Mouse (Mus musculus) cerebellum, adult 9-10 months (tissue): ENCODE data around the gene Skap1.
A peak's percentile ranks its signal among the peaks of the same experiment; 100 is the strongest.
"Not testable (repeated sequence)": the region's sequence is repeated elsewhere in the genome, so short reads cannot be mapped to it uniquely, and the experiment has no call there.

Source experiments
- DNase-seq: peaks from one replicate; pipeline ENCODE4 v3.0.0; 2022

The Skap1 gene

GRCm38 (mm10) chr11:96711268-96711667 is 246.9 kb downstream of the Skap1 start:
- no peak for DNase-seq

- DNase-seq: no peak
Measured at GRCm38 (mm10) chr11:96711670-96712069, 247.3 kb downstream of the Skap1 start.

DNA sequence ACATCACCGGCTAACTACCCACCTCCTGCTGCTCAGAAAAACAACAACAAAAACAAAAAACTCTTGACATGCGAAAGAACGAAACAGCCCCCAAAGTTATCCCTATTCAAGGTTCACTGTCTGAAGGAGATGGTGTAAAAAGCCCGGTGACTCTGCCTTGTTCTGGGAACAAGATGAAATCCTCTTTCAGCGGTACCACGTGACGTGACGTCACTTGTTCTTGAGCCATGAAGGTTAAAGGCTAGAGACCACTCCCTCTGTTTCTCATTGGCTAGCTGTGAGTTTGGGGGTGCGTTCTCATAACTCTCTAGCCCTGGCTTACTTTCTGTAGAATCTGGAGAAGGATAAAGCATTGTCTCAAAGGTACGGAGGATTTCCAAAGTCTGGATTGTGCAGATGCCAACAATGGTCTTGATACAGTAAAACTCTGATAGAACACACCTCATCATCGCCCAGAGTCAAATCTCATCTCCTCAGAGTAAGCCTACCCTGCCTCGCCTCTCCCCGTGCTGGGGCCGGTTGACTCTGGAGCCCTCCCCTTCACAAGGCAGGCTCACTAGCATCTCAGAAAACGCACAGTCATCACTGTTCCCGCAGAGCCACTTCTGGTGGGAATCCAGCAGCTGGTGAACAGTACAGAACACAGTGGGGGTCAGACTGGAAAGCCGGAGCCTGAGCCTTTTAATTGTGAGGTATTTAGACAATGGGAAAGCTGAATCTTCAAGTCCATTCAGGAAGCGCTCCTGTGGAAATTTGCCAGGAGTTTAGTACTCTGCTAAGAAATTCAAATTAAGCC is 249.0 kb downstream of the Skap1 start:
- no peak for DNase-seq

DNA sequence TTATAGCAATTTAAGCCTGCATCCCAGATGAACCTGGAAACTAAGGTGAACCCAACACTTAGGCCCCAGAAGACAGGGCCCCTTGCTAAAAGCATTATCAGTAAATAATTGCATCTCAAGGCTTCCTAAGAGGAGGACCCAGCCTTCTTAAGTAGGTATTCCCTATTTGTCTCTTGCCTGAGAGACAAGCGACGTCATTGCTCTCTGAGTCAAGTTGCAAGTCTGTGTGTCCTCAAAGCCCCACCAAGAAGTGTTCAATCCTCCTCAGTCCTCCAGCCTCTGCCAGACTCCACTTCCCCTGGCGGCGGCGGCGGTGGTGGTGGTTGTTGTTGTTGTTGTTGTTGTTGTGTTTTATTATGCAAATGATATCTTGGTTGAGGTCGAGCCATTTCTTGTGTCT is 249.6 kb downstream of the Skap1 start:
- DNase-seq: no peak

DNA sequence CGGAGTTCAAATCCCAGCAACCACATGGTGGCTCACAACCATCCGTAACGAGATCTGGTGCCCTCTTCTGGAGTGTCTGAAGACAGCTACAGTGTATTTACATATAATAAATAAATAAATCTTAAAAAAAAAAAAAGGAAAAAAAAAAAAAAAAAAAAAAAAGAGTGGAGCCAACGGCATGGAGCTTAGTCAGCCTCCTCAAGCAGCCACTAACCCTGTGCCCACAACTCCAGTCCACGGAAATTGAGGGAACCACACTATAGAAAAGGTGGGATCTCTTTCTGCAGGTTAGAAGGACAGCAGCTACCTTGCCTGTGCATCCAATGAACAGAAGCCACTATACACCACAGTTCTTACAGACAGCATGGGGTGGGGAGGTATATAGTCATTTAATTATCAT is 250.8 kb downstream of the Skap1 start:
- DNase-seq: not testable (repeated sequence)

DNA sequence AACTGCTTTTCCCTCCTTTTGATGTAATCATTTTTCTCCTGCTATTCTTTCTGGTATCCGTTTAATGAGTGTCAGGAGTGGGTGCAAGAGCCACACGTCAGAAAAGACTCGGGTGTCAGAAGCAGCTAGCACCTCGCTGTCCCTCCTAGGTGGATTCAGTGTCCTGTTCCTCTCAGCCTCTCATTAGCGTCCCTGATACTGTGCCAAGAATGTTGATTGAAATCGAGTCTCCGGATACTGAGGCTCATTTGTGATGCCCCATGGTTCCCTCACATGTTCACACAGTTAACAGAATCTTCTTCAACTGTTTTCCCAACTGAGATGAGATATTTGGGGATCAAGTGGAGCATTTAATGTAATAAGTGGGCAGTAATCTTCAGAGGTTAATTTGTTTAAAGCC is 254.2 kb downstream of the Skap1 start:
- no peak for DNase-seq

DNA sequence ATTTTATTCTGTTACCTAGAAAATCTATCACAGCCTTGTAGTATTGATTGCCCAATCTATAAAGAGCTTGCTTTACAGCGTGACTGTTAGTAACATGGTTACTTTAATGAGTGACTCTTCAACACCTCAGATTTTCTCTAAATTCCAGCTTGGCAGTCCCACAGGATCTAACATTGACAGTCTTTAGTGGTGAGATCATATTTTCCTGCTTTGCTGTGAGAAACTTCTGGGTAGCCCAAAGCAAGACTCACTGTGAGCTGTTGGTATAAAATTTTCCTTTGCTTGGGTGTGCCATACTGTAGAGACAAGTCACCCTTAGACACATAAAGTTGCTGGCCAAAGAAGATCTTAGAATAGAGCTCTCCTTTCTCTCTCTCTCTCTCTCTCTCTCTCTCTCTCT is 261.4 kb downstream of the Skap1 start:
- DNase-seq: no peak

- no peak for DNase-seq
Measured at GRCm38 (mm10) chr11:96728577-96728976, 264.2 kb downstream of the Skap1 start.

DNA sequence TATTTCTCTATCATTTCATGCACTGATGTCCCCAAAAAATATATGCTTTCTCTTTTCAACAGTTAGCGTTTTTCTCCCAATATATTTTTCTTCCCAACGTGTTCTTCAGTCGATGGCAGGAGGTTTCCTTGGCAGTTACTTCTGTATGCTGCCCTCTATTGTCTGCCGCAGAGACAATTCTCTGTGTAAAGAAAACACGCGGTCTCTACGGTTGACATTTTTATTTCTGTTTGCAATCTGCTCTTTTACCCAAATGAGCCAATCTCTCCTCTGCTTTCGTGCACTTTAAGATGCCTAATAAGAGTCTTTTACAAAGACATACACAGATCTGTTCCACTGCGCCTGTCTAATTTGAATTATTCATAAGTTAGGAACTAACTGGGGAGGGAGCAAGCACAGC is 265.1 kb downstream of the Skap1 start:
- no peak for DNase-seq

DNA sequence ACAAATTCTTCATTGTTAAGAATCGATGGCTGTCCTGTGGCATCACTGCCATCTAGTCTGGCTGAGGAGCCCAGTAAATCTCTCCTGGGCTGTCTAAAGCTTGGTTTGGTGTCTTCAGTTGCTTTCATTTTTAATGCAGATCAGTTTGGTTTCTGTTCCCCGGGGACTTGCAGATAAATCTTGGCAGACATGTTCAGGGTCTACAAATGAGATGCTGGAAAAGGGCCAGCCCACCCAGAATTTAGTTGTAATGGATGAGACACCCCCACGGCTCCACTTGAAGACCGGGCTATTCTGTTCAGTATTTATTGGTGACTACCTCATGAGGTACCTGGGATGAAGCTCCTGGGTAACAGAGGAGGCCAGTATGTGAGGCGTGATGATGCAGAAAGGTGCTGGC is 265.9 kb downstream of the Skap1 start:
- DNase-seq: no peak

DNA sequence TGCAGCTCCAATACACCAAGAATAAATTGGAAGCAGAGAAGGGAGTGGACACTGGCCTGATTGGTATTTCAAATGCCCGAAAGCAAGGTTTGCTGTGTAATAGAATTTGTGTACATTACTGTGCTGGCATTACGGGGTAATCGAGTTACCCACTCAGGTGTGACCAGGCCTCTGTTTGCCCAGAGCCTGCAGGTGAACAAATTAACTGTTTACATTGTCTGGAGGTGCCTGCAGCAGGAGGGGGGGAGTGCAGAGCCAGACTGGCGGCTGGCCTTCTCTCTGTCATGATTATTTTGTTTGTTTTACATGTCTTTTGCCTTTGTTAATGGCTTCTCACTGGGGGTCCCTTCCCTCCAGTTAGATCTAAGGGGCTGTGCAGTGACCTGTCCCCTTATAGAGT is 268.3 kb downstream of the Skap1 start:
- DNase-seq: no peak

GRCm38 (mm10) chr11:96735908-96736307 is 271.5 kb downstream of the Skap1 start:
- DNase-seq: peak; percentile 84

GRCm38 (mm10) chr11:96736361-96736760 is 272.0 kb downstream of the Skap1 start:
- DNase-seq: peak; percentile 77

- DNase-seq: no peak
Measured at GRCm38 (mm10) chr11:96737673-96738471, 273.5 kb downstream of the Skap1 start.

DNA sequence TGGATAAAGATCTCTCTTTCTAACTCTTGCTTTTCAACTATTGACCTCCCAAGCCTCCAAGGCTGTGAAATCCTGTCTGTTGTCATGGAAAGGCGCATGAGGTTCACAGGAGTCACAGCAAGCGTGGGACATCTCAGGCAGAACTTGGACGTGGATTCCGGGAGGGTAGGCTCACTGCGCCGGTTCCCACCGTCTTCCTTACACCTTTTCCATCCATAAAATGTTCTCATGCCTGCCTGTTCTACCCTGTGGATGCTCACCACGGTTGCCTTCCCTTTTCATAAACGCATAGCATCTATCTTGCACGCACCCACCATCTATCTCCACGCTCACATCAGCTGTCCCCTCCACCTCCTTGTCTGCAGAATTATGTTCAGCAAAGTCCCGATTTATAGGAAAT is 276.4 kb downstream of the Skap1 start:
- DNase-seq: no peak

- no peak for DNase-seq
Measured at GRCm38 (mm10) chr11:96741995-96742394, 277.6 kb downstream of the Skap1 start.

- DNase-seq: no peak
Measured at GRCm38 (mm10) chr11:96743000-96743399, 278.6 kb downstream of the Skap1 start.

DNA sequence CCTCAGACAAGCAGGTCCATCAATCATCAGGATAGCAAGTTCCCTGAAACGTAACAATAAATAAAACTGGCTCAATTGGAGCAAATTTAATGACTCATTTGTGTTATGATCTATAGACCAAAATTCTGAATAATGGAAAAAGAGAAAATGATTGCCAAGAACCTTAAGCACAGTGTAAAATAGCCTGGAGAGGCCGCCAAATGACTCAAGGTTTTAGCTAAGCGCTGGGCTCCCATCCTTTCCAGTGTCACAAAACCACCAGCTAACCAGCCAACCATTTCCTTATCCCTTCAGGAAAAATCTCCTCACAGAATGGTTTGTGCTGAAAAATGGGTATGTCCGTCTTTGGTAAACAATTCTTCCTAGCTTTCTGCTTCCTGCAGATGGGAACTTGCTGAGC is 279.5 kb downstream of the Skap1 start:
- DNase-seq: no peak

DNA sequence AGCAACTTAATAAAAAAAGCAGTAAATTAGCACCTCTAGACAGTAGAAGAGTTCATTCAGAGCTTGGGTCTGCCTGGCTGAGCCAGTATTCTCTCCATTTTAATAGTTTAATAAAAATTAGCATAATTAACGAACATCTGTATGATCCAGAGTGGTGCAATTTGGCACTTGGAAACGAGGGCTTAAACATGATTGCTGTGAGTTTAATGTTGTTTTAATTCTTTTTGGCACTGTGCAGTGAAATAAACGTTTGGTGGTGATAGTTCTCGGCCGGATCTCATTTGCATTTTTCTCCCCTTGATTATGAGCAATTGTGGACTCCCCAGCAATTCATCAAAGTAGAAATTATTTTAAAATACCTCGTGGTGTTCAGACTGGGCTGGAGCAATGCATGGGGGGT is 282.3 kb downstream of the Skap1 start:
- DNase-seq: no peak

DNA sequence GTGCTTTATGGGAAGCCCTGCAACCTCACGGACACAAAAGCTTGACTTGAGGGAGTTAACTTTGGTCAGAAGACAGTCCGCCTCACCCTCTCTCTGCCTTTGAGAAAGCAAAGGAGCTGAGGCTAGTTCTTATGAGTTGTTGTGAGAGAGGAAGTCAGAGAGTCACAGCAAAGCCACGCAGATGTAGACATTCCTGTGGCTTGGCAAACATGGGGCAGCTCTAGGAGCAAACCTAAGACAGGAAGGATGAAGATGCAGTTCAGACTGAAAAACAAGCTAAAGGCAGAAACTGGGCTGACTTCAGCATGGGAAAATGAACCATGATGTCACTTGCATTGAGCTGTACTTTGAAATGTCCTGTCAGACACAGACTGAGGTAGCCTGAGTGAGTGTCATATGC is 283.2 kb downstream of the Skap1 start:
- DNase-seq: no peak

DNA sequence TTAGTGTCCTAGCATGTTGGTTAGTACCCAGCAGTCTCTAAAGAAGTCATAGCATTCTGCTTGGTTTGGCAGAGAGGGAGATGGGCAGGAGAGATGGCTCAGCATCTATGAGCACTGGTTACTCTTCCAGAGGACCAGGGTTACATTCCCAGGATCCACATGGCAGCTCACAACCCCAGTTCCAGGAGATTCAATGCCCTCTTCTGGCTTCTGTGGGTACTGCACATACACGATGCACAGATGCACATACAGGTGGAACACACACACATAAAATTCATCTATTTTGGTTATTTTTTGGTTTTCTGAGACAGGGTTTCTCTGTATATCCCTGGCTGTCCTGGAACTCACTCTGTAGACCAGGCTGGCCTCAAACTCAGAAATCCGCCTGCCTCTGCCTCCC is 290.9 kb downstream of the Skap1 start:
- no peak for DNase-seq

GRCm38 (mm10) chr11:96757421-96757820 is 293.0 kb downstream of the Skap1 start:
- no peak for DNase-seq

DNA sequence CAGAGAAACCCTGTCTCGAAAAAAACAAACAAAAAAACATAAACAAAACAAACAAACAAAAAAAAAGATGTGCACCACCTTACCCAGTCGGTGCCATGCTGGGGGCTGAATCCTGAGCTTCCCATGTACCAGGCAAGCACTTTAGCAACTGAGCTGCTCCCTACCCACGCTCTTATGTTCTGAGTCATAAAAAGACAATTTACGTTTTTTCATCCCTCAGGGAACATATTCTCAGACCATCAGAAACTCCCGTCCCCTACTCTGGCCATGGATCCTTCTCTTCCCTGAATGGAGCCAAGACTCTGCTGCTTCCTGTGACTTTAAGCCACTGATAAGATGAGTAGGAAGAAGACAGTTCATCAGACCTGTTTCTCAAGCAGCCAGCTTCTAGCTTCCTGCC is 294.0 kb downstream of the Skap1 start:
- DNase-seq: no peak

DNA sequence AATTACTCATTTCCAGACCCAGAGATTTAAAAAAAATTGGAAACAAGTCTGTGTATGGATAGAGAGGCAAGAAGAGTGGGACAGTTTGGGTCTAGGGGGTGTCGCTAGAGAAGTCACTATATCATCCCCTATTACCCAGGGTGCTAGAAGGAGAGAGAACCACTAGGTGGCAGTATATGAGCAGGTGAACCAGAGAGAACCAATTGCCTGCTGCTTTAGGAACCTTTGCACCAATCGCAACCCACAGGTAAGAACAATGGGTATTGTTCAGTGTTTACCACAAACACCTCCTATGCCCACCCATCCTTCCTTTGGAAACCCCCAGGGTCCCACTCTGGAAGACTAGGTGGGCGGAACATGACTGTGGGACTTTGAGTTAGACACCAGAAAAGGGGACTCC is 295.6 kb downstream of the Skap1 start:
- peak; percentile 88 for DNase-seq
